Mouse (Mus musculus) frontal cortex, postnatal 14 days (tissue): ENCODE results near the gene Susd1.
A peak's percentile ranks its signal among the peaks of the same experiment; 100 is the strongest.

ENCODE experiments used
- DNase-seq, 2 experiments: peaks; one replicate each; pipeline ENCODE4 v3.0.0; 2022; ENCODE audit warnings: low spot score in 2 of 2

Gene Susd1

DNA sequence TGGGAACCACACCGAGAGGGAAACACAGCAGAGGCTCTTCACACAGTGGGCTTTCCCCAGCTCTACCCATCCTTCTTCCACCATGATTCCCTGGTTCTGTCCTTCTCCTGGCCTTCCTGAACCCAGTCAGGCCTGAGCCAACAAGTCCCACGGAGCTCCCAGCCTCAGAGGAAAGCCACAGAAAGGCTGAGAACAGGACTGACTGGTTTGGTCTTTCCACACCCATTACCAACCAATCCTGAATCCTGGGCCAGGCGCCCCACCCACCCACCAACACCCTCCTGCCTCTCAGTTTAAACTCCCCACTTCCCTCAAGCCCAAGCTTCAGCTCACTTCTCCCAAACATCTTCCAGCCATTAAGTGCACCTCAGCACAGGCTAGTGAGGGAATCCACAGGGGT is 4.4 kb downstream of the Susd1 start:
- DNase-seq = no peak

DNA sequence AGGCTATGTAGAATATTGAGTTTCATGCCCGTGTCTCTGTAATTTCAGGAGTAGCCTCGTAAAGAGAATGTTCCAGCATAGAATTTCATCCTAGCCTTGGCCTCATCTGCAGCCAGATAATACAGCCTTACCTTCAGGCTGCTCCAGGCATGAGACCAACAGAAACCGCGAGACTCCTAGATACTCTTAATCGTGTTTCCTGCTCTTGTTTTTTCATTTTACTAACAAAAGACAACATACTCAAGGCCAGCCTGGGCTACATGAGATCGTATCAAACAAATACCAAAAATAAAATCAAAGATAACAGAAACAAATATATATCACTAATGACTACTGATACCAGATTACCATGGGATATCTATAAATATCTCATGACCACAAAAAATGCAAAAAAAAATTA is 9.3 kb downstream of the Susd1 start:
- no peak for DNase-seq

DNA sequence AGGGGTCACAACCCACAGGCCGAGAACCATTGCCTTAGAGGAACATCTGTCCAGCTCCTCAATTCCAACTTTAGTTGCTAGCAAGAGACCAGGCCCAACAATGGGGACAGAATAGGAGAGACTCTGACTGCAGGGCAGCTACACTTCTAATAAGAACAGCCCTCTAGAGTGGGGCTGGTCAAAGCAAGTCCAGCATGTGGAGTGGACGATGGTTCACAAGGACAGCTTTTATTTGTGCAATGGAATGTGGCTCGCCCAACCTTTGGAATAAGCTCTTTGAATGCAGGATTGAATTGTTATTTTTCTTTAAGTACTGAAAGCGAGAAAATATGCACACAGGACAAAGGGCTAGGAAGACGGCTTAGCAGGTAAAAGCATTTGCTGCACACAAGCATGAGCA is 12.0 kb downstream of the Susd1 start:
- no peak for DNase-seq

DNA sequence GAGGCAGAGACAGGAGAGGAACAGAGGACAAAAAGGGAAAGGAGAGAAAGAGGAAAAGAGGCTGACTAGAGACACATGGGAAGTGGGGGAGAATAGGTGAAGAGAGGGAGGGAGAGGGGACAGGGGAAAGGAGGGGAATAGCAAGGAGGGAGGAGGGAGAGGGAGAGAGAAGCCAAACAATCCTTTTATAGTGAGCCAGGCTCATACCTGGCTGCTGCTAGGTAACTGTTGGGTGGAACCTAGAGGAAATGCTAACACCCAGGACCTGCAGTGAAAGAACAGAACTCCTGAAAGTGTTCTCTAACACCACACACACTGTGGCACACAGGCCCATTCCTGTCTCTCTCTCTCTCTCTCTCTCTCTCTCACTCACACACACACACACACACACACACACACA is 15.6 kb downstream of the Susd1 start:
- no peak for DNase-seq

DNA sequence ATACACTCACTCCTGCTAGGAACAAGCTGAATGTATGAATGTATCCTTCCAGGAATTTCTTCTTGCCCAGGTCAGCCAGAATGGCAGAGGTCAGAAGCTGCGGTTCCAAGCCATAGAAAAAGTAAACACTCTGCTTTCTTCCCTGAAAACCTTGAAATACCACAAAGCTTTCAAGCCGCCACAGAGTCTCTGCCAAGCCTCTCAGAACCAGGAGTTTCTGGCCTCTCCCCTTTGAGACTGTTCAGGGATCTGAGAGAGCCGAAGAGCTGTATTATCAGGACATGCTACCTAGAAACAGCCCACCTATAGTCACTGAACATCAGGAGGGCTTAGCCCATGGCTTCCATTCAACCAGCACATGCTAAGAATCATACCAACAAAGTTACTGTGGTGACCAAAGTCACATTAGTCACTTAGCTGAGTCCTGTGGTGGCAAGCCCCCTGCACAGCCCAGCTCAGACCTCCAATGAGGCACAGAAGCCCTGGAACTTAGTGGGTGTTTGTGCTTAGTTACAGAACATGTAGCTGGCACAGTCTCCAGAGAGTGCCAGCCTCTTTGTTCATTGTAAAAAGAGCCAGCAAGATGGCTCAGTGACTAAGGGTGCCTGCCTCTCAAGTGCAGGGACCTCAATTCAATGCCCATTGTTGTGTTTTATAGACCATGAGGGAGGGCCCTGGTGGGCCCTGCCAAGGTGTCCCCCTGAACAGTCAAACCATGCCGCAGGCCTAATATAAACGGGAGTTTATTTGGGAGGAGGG is 16.2 kb downstream of the Susd1 start:
- no peak for DNase-seq

DNA sequence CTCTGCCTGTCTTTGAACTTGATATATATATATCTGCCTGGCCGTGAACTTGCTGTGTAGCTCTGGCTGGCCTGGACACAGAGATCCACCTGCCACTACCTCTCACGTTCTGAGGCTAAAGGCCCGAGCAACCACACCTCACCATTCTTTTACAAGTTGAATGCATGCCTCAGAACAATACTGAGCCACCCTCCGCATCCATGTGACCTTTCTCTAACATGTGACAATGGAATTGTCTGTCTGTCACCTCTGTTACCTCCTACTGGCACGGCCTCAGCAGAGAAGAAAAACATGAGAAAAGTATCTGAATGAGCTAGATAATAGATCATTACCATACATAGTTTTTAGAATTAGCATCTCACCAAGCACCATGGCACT is 17.1 kb downstream of the Susd1 start:
- DNase-seq = no peak

DNA sequence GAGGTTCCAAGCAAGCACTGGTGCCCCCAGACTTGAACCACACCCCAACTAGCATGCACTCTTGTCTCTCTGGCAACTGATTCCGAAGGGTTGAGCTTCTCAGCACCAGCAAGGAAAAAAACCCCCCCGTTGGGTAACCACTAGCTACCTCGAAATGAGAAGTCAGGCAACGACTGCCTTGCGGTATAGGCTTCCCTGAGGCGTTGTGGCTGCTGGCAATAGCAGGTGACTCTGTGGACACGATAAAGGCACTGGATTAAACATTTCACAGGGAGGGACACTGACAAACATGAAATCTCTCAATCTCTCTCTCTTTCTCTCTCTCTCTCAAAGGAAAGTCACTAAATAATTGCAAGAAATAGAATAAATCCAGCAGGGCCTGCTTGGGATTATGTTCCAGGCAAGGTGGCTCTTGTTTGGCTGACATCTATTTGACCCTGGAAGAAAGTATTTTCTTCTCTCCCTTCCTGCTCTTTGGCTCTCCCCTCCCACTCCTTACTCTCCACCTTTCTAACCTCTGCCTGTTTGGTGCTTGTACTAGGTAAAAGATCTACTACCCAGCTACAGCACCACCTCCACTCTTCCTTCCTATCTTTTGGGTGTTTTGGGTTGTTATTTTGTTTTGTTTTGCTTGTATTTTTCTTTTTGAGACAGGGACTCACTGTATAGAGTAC is 17.6 kb downstream of the Susd1 start:
- DNase-seq = no peak

DNA sequence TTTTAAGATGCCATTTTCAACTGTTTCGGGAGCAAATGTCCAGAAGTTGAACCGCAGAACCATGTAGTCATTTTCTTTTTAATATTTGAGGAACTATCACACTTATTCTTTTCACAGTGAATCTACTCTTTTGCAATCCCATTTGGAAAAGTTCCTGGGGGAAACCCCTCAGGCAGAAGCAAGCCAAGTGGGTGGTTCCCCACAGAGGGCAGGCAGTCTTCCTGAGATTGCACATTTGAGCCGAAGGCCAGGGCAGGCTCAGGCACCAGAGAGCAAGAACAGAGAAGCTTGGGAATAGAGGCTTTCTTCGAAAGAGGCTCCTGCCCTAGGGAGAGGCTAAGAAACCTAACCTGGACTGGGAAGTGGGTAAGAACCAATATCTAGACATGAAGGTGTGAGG is 19.2 kb downstream of the Susd1 start:
- no peak for DNase-seq

DNA sequence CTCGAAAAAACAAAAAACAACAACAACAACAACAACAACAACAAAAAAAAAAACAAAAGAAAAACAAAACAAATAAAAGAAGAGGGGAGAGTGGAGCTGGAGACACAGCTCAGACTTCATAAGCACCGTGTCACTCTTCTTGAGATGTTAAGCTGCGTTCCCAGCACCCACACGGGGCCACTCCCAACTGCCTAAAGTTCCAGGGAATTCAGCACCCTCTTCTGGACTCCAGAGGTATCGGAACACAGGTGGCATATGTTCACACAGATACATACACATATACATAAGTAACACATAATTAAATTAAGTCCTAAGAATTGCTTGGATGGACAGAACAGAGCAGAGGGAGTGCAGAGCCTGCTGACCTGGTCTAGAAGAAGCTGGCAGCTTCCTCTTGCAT is 25.0 kb downstream of the Susd1 start:
- DNase-seq = no peak

DNA sequence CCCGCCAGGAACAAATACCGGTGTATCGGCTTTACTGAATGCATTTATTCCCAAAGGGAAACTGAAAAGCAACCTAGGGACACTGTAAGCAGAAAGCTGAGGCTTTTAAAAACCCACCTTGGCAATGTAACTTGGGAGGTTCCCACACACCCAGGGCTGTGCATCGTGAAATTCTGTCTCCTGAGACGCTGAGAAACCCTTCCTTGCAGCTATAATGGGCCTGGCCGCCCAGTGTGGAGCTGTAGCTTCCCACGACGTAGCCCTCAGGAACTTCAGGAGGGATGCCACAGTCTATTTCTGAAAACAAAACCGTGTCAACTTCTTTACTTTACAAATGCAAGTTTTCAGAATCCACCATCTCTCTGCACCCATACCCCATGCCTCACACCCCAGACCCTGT is 27.3 kb downstream of the Susd1 start:
- DNase-seq = no peak

DNA sequence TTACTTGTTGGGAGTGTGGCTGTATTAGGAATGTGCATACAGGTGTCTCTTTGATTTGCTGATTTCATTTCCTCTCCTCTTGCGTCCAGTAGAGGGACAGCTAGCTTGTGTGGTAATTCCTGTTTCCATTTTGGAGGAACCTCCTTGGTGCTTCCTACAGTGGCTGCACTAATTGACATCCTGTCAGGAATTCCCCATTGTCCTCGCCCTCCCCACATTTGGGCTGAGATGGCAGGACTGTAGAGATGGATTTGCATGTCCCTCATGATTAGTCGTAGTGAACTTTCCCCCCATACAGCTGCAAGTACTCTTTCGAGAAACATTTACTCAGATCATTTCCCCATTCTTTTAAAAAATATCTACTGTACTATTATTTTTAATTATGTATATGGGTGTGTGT is 30.7 kb downstream of the Susd1 start:
- DNase-seq = no peak

DNA sequence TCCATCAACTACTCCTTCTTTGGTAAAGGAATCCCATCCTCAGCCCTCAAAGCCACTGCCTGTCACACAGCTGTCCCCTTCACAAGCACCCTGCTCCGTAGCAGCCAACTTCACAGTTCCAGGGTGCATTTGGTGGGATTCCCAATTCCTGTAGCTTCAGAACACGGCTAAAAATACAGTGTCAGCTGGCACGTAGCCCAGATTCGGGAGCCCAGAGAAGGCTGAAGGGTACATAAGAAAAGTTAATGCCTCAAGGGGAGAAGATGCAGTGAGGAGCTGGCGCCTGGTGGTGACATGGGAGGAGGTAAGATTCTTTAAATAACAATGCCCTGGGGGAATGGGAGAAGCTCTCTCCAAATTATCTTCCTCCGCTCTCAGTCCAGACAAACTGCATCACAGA is 34.1 kb downstream of the Susd1 start:
- peak; percentile 61 to 63 for DNase-seq

DNA sequence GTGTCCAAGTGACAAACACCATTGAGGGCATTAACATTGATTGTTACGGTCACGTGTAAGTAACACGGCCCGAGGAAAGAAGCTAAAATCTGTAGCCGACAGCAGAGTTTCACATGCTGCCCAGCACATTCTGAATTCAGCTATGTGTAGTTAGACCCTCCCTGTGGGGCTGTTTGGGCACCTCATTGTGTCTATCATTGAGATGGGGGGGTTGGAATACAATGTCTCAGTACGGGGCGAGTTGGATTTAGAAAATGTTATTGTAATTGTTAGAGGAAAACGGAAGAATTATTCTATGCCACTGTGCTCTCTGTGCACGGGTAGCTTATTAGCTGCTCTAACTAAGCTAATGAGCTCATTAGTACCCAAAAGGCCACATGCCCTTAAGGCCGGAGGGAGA is 37.5 kb downstream of the Susd1 start:
- DNase-seq = no peak

DNA sequence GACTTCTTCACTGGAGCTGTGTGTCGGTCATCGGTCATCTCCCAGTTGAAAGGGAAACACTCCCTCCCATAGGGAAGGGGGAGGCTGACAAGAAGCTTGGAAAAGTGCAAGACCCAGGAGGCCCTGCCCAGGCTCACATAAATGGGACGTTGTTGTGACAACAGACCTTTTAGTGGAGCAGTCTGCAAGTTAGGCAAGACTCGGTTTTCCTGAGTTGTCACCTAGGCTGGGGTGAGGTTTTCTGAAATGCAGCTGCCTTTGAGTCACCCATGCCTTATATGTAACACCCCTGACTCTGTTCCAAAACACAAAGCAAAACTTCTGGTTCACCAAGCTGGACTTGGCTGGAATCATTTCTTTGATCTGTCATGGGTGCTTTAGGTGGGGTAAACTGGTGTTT is 39.1 kb downstream of the Susd1 start:
- DNase-seq = no peak

DNA sequence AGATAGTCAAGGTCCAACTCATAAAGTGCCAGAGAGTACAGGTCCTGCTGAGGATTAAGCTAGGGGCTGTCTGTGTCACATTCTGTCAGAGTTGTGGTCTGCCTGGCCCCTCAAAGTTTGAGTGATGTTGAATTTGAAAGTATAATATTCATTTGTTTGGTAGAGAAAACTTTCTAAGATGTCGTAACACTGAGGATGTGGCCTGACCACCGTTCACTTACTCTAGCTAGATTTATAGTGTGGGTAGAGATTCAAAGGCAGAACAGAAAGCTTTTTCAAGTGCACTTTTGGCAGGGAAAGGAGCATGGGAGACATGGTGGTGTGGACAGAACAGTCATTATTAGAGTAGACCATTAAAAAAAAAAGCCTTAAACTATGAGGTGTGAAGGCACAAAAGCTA is 42.9 kb downstream of the Susd1 start:
- no peak for DNase-seq

DNA sequence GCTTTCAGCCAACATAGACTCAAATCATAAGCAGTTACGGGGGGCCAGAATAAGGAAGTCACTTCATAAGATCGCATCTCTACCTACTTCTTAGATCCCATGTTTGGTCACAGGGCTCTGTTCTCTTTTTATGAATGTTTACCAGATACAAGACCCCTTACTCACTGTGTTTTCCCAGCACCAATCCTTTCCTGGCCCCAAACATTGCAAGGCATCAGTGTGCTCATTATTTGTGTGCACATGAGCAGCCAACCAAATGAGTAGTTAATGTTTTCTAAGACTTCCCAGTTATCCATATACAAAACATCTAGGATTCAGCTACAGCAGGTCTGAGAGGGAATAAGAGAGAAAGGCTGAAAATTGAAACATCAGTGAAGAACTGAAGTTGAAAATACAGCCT is 44.3 kb downstream of the Susd1 start:
- no peak for DNase-seq

DNA sequence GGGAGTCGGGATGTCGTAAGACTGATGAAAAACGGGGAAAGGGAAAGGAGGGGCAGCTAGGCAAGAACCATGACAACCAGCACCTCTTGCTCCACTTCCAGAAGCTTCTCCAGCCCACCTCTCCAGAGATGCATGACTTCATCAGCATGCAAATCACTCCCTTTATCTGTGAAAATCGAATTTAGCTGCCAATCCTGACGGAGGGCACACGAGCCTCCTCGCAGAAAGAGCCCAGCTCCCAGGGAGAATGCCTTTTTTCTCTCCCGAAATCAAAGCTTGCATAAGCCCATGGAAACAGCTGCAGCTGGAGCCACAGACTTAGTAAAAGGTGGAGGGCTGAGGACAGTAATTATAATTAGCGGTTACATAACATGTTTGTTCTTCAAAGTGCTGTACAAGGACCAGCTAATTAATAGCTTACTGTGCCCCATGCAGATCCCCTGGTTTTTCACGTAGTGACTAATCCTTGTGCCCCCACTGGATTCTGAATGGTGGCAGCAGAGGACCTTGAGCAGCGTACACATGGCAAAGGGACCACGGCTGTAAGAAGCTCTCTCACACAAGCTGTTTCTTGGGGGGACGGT is 49.9 kb downstream of the Susd1 start:
- peak in 1 of 2 experiments; percentile 47 for DNase-seq

DNA sequence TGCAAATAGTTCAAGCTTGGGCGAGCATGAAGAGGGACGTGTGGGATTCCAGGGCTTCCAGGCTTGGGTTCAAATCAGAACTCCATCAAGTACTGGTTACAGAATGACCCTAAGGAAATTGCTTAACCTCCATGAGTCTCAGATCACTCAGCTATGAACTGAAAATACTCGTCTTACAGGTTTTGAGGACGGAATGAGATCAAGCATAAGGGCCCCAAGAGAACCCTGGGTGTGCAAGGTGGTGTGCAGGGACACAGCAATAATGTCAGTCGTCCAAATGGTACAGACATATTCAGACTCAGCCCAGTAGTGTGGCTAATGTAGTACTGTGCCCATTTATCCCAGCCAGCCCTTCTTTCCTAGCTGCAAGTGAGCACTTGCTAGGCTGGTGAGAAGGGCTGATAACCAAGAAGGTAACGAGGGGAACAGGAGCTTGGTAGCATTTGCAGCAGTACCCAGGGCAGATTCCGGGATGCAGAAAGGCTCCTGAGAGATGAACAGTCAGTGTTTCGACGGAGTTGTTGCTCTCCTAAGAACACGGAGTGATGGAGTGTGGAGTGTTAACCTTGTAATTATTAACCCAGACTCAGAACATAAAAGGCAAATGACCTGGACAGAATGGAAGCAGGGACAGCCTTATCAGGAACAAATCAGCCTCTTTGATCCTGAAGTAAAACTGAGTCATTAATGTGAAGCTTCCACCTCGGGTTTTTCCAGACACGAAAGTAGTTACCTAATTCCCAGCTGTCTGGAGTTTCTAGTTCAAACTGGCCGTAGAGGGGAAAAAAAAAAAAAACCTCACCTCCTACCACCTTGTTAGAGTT is 50.8 kb downstream of the Susd1 start:
- DNase-seq = no peak

DNA sequence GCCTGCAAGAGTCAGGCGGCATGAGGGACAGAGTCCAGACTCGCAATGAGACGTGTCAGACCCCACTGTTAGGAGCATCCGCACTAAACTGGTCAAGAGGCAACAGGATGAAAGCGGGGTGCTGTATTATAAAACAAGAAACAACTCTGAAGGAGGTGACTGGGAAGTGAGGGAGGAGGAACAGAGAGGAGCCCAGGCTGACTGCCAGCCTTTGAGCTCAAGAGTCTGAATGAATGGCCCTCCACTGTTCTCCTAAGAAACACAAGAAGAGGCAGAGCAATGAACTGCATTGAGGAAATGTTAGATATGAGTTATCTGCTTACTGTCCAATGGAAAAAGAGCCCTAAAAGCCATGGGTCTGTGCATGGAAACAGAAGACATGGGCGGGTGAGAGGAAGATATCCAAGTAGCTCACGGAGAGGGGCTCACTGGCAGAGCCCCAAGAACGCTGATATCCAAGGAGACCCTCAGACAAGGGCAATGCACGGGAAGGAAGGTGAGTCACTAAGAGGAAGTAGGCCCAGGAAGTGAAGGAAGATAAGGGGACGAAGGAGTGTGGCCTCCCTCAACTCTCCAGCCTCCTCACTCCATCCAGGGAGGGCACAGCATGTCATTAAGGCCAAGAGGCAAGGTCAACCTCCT is 53.1 kb downstream of the Susd1 start:
- no peak for DNase-seq

DNA sequence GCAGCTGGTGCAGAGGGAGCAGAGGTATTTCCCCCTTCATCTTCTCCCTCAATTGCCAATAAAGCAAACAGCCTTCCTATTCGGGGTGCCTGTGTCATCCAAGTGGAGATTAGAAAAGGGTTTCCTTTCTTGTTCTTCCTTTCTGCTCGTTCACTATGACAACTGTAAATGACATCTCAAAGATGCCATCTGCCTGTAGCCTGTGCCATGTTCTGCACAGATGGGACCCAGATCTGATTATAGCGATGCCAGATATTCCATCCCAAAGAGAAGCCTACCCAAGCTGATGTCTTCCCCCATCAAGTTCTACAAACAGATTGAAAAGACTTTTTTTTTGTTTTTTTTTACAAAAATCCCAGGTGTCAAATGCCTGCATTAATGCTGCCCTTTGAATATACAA is 54.6 kb downstream of the Susd1 start:
- peak; percentile 40 to 46 for DNase-seq

DNA sequence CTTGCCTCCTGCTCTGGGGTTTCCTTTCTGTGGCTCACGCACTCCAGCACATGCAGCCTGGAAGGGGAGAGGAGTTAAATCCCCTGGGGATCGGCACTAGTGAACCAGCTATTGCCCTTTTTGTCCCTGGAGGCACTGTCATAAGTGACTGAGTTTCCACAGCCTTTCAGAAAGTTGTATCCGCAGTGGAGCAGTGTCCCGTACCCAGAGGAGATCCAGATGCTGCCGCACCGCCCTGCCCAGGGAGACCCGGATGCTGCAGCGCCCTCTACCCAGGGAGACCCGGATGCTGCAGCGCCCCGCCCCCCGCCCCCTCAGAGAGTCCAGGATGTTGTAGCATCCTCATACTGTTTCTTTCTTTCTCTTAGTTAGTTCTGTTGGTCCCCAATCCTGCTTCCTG is 56.3 kb downstream of the Susd1 start:
- no peak for DNase-seq
